Mouse (Mus musculus): ENCODE measurements around the gene Cyp2f2.

- no peak for TF ChIP-seq CTCF (IDR thresholded peaks at IDR 0.05)
- no peak; the same call in 1 of the 2 replicates for TF ChIP-seq EP300 (IDR thresholded peaks at IDR 0.05)
Measured at GRCm38 (mm10) chr7:27179217-27179918, 59.7 kb downstream of the Cyp2f2 start.
